Mouse (Mus musculus): ENCODE results near the gene Krtap10-4.
"Not testable (repeated sequence)": the region's sequence is repeated elsewhere in the genome, so short reads cannot be mapped to it uniquely, and the experiment has no call there.

Krtap10-4 gene

DNA sequence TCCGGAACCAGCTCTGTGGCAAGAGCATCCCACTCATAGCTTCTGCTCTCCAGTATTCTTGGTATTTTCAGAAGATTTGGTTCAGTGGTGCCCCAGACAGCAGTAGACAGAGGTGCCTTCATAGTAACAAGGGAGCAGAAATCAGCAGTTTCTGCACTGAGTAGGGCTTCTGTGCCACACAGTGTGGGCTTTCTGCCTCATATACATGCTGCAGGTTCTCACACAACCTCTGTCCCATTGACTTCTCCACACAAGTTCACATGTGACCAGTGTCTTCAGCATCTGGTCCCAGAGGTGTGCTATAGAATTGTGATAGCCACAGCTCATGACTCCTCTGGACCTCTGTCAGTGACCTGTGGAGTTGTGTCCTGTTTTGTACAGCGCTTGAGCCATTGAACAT, 38.3 kb downstream of the Krtap10-4 start:
- DNase-seq (ENCODE audit: low spot score in 2 of 2), result no peak

DNA sequence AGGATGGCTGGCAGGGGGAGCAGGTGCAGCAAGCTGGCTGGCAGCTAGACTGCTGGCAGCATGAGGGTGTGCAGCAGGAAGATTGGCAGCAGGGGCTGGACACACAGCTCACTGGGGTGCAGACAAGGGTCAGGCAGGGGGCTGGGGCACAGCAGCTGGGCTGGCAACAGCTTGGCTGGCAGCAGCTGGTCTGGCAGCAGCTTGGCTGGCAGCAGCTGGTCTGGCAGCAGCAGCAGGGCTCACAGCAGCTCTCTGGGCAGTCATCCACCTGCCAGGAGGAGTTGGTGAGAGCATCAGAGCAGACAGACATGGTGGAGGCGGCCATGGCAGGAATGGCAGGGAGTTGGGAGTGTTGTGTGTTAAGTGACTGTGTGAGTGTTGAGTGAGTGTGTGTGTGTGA, 39.0 kb downstream of the Krtap10-4 start, which contains the start of gene Gm7137:
Gm7137 (minus strand) TSS at position 325 of the 400 bp plus-strand sequence.
- not testable (repeated sequence) for DNase-seq (ENCODE audit: low spot score in 2 of 2)

DNA sequence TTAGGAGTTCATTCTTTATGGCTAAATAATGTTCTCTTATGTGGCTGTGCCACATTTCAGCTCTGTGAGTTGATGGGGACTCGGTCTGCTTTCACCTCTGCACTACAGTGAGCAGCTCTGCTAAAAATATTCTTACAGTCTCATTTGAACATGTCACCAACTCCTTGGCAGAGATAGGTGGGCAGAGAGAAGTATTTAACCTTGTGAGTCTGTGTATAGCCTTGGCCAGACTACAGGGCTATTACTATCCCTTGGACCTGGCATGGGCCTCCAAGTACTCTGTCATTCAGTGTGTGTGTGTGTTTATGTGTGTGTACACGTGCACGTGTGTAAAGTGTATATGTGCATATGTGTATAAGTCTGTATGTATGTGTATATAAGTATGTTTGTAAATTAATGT, 43.5 kb downstream of the Krtap10-4 start:
- DNase-seq (ENCODE audit: low spot score in 2 of 2), result not testable (repeated sequence)

DNA sequence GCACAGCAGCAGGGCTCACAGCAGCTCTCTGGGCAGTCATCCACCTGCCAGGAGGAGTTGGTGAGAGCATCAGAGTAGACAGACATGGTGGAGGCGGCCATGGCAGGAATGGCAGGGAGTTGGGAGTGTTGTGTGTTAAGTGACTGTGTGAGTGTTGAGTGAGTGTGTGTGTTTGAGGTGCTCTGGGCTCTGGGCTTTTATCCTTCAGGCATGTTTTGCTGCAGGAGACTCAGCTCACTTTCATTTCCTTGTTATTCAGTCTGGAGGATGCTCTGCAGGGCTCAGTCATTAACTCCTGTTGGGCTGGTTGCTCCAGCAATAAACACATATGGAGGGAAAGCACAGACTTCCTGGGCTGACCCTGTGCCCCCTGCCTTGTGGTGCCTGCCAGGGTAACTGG, 44.5 kb downstream of the Krtap10-4 start, which contains the start of gene Gm3250:
Gm3250 (minus strand) TSS at position 101 of the 400 bp plus-strand sequence.
- not testable (repeated sequence) for DNase-seq (ENCODE audit: low spot score in 2 of 2)

DNA sequence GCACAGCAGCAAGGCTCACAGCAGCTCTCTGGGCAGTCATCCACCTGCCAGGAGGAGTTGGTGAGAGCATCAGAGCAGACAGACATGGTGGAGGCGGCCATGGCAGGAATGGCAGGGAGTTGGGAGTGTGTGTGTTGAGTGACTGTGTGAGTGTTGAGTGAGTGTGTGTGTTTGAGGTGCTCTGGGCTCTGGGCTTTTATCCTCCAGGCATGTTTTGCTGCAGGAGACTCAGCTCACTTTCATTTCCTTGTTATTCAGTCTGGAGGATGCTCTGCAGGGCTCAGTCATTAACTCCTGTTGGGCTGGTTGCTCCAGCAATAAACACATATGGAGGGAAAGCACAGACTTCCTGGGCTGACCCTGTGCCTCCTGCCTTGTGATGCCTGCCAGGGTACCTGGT, 50.1 kb downstream of the Krtap10-4 start, which contains the start of gene Gm7138:
Gm7138 (minus strand) TSS at position 101 of the 400 bp plus-strand sequence.
- DNase-seq (ENCODE audit: low spot score in 2 of 2), result not testable (repeated sequence)
